Mouse (Mus musculus) kidney, adult 2 months (tissue): ENCODE results near the gene Scn5a.

Source experiments
- CTCF ChIP-seq: fragments of 200-500 bp; conservative IDR thresholded peaks from 2 replicates; pipeline ENCODE4 v1.5.1; 2011; ENCODE audit warnings: low read depth, mild to moderate bottlenecking, control low read depth, low read length, moderate library complexity, mixed read lengths; ENCODE audit not compliant: insufficient read depth, insufficient read length
- POLR2A ChIP-seq: fragments of 200-500 bp; IDR thresholded peaks from one replicate; pipeline ENCODE4 v1.6.1; 2011; ENCODE audit warnings: low read depth, low read length, control low read depth

DNA sequence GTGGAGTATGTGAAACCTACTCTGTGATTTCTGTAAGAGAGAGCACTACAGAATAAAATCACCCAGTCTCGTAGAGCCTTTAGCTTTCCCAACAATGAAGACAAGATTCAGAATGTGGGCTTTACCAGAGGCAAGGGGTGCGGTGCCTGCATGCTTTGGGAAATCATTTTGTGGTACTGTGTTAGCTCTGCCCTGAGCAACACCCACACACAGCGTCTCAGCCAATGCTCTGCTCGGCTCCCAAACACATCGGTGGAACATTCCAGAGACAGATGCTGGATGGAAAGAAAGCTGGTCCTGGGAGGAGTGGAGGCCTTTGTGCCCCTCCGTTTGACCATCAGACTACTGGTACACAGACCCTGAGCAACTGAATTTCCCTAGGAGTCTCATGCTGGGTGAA lies 36.0 kb upstream of the Scn5a start:
- no peak for TF ChIP-seq POLR2A
- no peak for TF ChIP-seq CTCF
